Mouse (Mus musculus): Measurements from ENCODE around the gene Lbh. TPM values are rescaled to one million over a fixed set of nuclear protein-coding genes. Genes with fewer than 3 reads are reported as not detected.

Gene Lbh
- polyA plus RNA-seq, 1 experiment: 216 TPM

GRCm38 (mm10) chr17:72939569-72939899 is 21.4 kb downstream of the Lbh start:
- H3K4me1 ChIP-seq (replicated peaks; ENCODE audit: control insufficient read depth, insufficient read depth, low read length): peaks cover 63% of the 10 kb centered on the region
- TF ChIP-seq POLR2A (IDR thresholded peaks at IDR 0.05; ENCODE audit: control insufficient read depth, extremely low read depth, insufficient read depth, low read length, poor library complexity) (no peak), CTCF (IDR thresholded peaks at IDR 0.05; ENCODE audit: borderline replicate concordance, control insufficient read depth, extremely low read depth, insufficient read depth, low read length, poor library complexity) (no peak)
- H3K36me3 ChIP-seq (ENCODE audit: control insufficient read depth, insufficient read depth, low read length): peaks cover 30% of the 10 kb centered on the region
- 0% methylated on average over 6 of the region's 6 CpGs for WGBS
- H3K27me3 ChIP-seq (ENCODE audit: control insufficient read depth, insufficient read depth, low read length): no peaks in the 10 kb centered on the region
- peak; percentile 61 for DNase-seq
- no peak overlapping the region for H3K4me3 ChIP-seq (ENCODE audit: control insufficient read depth, insufficient read depth, low read length)
- peak overlapping the region; percentile 99 for H3K27ac ChIP-seq (ENCODE audit: control insufficient read depth, insufficient read depth, low read length)

GRCm38 (mm10) chr17:72944368-72944767 is 26.3 kb downstream of the Lbh start:
- no peak overlapping the region for H3K27ac ChIP-seq (ENCODE audit: control insufficient read depth, insufficient read depth, low read length)
- no peak overlapping the region for H3K4me3 ChIP-seq (ENCODE audit: control insufficient read depth, insufficient read depth, low read length)
- H3K4me1 ChIP-seq (replicated peaks; ENCODE audit: control insufficient read depth, insufficient read depth, low read length): peaks cover 42% of the 10 kb centered on the region
- H3K27me3 ChIP-seq (ENCODE audit: control insufficient read depth, insufficient read depth, low read length): no peaks in the 10 kb centered on the region
- 91% methylated on average over 5 of the region's 5 CpGs for WGBS
- no peak for DNase-seq
- TF ChIP-seq CTCF (IDR thresholded peaks at IDR 0.05; ENCODE audit: borderline replicate concordance, control insufficient read depth, extremely low read depth, insufficient read depth, low read length, poor library complexity) (no peak), POLR2A (IDR thresholded peaks at IDR 0.05; ENCODE audit: control insufficient read depth, extremely low read depth, insufficient read depth, low read length, poor library complexity) (no peak)
- peaks cover 26% of the 10 kb centered on the region for H3K36me3 ChIP-seq (ENCODE audit: control insufficient read depth, insufficient read depth, low read length)

- H3K4me1 ChIP-seq (replicated peaks; ENCODE audit: control insufficient read depth, insufficient read depth, low read length): peaks cover 28% of the 10 kb centered on the region
- H3K36me3 ChIP-seq (ENCODE audit: control insufficient read depth, insufficient read depth, low read length): peaks cover 3% of the 10 kb centered on the region; the same call in 1 of the 2 replicates
- no peak overlapping the region for H3K4me3 ChIP-seq (ENCODE audit: control insufficient read depth, insufficient read depth, low read length)
- H3K27me3 ChIP-seq (ENCODE audit: control insufficient read depth, insufficient read depth, low read length): no peaks in the 10 kb centered on the region
- 25% methylated on average over 6 of the region's 6 CpGs for WGBS
- H3K27ac ChIP-seq (ENCODE audit: control insufficient read depth, insufficient read depth, low read length): no peak overlapping the region
- TF ChIP-seq CTCF (IDR thresholded peaks at IDR 0.05; ENCODE audit: borderline replicate concordance, control insufficient read depth, extremely low read depth, insufficient read depth, low read length, poor library complexity) (no peak), POLR2A (IDR thresholded peaks at IDR 0.05; ENCODE audit: control insufficient read depth, extremely low read depth, insufficient read depth, low read length, poor library complexity) (no peak)
- no peak for DNase-seq
These were observed 29.2 kb downstream of the Lbh start for GRCm38 (mm10) chr17:72947111-72947859.

- Histone ChIP-seq H3K36me3 (ENCODE audit: control insufficient read depth, insufficient read depth, low read length) (no peaks in the 10 kb centered on the region), H3K4me3 (ENCODE audit: control insufficient read depth, insufficient read depth, low read length) (peak overlapping the region; percentile 4; the same call in 1 of the 2 replicates), H3K27me3 (ENCODE audit: control insufficient read depth, insufficient read depth, low read length) (no peaks in the 10 kb centered on the region), H3K27ac (ENCODE audit: control insufficient read depth, insufficient read depth, low read length) (peak overlapping the region; percentile 70), H3K4me1 (replicated peaks; ENCODE audit: control insufficient read depth, insufficient read depth, low read length) (peaks cover 28% of the 10 kb centered on the region)
- DNase-seq: peak; percentile 81
- 4% methylated on average over 9 of the region's 9 CpGs for WGBS
- TF ChIP-seq POLR2A (IDR thresholded peaks at IDR 0.05; ENCODE audit: control insufficient read depth, extremely low read depth, insufficient read depth, low read length, poor library complexity) (no peak), CTCF (IDR thresholded peaks at IDR 0.05; ENCODE audit: borderline replicate concordance, control insufficient read depth, extremely low read depth, insufficient read depth, low read length, poor library complexity) (0 out of 2 replicates have a peak, but pooled peaks have one; percentile 28)
These were observed 30.0 kb downstream of the Lbh start for GRCm38 (mm10) chr17:72948119-72948518.

- Histone ChIP-seq H3K27me3 (ENCODE audit: control insufficient read depth, insufficient read depth, low read length) (no peaks in the 10 kb centered on the region), H3K36me3 (ENCODE audit: control insufficient read depth, insufficient read depth, low read length) (no peaks in the 10 kb centered on the region), H3K4me1 (replicated peaks; ENCODE audit: control insufficient read depth, insufficient read depth, low read length) (peaks cover 28% of the 10 kb centered on the region), H3K27ac (ENCODE audit: control insufficient read depth, insufficient read depth, low read length) (peak overlapping the region; percentile 70), H3K4me3 (ENCODE audit: control insufficient read depth, insufficient read depth, low read length) (no peak overlapping the region)
- peak; percentile 62 for DNase-seq
- WGBS: 7% methylated on average over 7 of the region's 7 CpGs
- TF ChIP-seq POLR2A (IDR thresholded peaks at IDR 0.05; ENCODE audit: control insufficient read depth, extremely low read depth, insufficient read depth, low read length, poor library complexity) (no peak), CTCF (IDR thresholded peaks at IDR 0.05; ENCODE audit: borderline replicate concordance, control insufficient read depth, extremely low read depth, insufficient read depth, low read length, poor library complexity) (no peak)
These were observed 31.2 kb downstream of the Lbh start for GRCm38 (mm10) chr17:72949247-72949701.

- peaks cover 27% of the 10 kb centered on the region for H3K4me1 ChIP-seq (replicated peaks; ENCODE audit: control insufficient read depth, insufficient read depth, low read length)
- H3K4me3 ChIP-seq (ENCODE audit: control insufficient read depth, insufficient read depth, low read length): no peak overlapping the region
- no peak overlapping the region for H3K27ac ChIP-seq (ENCODE audit: control insufficient read depth, insufficient read depth, low read length)
- no peaks in the 10 kb centered on the region for H3K36me3 ChIP-seq (ENCODE audit: control insufficient read depth, insufficient read depth, low read length)
- WGBS: 91% methylated on average over 6 of the region's 6 CpGs
- H3K27me3 ChIP-seq (ENCODE audit: control insufficient read depth, insufficient read depth, low read length): no peaks in the 10 kb centered on the region
- TF ChIP-seq POLR2A (IDR thresholded peaks at IDR 0.05; ENCODE audit: control insufficient read depth, extremely low read depth, insufficient read depth, low read length, poor library complexity) (no peak), CTCF (IDR thresholded peaks at IDR 0.05; ENCODE audit: borderline replicate concordance, control insufficient read depth, extremely low read depth, insufficient read depth, low read length, poor library complexity) (no peak)
- DNase-seq: no peak
These were observed 33.2 kb downstream of the Lbh start for GRCm38 (mm10) chr17:72951331-72951730.
